Mouse (Mus musculus): ENCODE data around the gene Smyd4. TPM values are rescaled to one million over a fixed set of nuclear protein-coding genes. Genes with fewer than 3 reads are reported as not detected.
"Not testable (repeated sequence)": the region's sequence is repeated elsewhere in the genome, so short reads cannot be mapped to it uniquely, and the experiment has no call there.

Gene Smyd4
- total RNA-seq, 2 experiments from 2014 or later = 6.4 to 8.5 TPM

GRCm38 (mm10) chr11:75346556-75347187 lies 1.6 kb upstream of the Smyd4 start:
- no peak for DNase-seq

DNA sequence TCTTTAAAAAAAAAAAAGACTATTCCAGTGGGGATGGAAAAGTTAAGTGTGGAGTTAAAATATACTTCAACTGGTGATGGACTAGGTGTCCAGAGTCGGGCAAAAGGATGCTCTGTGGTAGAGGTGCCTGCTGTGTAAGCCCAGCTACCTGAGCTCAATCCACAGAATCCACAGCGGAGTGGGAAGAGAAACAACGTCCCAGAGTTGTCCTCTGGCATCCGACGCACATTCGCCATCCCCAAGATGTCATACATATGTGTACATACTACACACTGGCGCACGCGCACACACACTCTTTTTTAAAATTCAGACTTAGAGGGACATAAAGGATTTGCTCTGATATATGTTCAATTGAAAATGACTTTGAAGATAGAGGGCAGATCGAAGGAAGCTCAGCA lies 1.0 kb upstream of the Smyd4 start:
- DNase-seq = no peak

GRCm38 (mm10) chr11:75347596-75347995 lies 637 bp upstream of the Smyd4 start:
- no peak for DNase-seq

- DNase-seq = no peak
These were observed 643 bp downstream of the Smyd4 start for GRCm38 (mm10) chr11:75348890-75349261.

DNA sequence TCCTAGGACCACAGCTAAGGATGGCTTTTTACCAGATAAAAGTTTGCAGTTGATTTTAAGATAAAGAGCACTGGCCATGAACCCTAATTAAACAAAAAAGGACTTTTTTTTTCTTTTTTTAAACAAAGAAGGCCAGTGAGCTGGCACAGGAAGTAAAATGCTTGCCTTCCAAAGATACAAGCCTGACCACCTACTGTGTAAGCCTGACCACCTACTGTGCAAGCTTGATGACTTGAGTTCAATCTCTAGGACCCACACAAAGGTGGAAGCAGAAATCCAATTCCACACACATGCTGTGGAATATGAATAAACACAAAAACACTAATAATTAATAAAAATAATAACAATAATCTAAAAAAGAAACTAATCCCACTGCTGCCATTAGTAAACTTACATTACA lies 3.0 kb downstream of the Smyd4 start:
- DNase-seq = no peak

DNA sequence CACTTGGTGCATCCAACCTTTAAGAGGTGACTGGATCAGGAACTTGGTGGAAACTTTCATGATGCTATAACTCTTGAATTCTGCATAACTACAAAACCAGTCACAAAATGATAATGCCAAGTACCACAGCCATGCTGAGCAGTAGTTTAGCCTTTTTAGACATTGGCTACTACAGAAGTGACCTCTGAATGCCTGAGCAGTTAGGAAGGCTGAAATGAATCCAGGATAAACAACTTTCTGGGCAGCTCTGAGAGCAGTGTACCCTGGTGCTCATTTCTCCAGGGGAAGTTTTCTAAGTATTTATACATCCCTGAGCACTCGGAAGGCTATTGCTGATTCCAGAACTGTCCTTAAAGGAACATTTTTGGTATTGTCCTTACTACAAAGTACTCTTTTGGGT lies 7.2 kb downstream of the Smyd4 start:
- no peak for DNase-seq

DNA sequence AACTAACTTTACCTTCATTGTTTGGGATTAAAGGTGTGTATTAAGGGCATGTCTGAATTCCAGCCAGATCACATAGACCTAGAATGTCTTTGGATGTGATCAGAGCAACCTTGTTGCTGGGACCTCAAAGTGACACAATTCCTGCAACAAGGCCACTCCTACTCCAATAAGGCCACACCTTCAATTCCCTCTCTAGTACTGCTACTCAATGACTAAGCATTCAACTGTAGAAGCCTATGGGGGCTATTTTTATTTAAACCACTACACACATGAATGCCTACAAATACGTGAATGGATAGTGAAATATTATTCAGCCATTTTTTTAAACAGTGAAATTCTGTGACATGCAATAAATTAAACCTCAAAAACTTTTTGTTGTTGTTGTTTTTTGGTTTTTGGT lies 28.9 kb downstream of the Smyd4 start:
- no peak for DNase-seq

- DNase-seq = not testable (repeated sequence)
These were observed 30.6 kb downstream of the Smyd4 start for GRCm38 (mm10) chr11:75378786-75379185.

- DNase-seq = not testable (repeated sequence)
These were observed 35.3 kb downstream of the Smyd4 start for GRCm38 (mm10) chr11:75383529-75383928.

GRCm38 (mm10) chr11:75395611-75396010 lies 47.4 kb downstream of the Smyd4 start:
- no peak for DNase-seq

DNA sequence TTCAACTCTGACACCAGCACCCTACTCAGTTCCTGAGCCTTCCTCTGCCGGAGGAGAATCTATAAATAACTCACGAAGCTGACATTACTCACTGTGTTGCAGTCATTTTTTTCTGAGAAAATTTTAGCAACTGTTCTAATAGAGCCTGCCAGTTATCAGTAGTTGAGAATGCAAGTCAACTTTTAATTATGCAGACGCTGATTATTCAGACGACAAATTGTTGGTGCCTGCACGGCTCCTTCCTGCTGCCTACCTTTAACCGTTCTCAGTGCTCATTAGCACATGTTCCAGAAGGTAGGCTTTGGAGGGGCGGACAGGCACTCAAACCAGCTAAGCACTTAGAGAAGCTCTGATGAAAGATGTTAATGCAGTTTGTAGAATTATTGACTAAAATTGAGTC lies 49.2 kb downstream of the Smyd4 start:
- no peak for DNase-seq

GRCm38 (mm10) chr11:75399411-75399841 lies 51.2 kb downstream of the Smyd4 start:
- no peak for DNase-seq

DNA sequence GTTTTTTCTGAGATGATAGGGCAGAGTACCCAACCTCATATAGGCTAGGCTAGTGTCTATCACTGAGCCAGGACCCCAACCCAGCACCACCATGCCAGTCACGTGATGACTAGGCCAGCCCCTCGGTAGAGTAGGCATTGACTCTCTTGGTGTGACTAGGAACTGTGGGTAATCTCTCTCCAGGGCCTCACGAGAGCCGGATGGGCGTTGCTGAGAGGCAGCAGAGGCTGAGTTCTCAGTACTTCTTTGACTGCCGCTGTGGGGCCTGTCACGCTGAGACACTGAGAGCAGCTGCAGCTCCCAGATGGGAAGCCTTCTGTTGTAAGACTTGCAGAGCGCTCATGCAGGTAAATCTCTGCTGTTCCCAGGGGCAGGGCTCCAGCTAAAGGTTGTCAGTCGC lies 51.9 kb downstream of the Smyd4 start:
- no peak for DNase-seq

DNA sequence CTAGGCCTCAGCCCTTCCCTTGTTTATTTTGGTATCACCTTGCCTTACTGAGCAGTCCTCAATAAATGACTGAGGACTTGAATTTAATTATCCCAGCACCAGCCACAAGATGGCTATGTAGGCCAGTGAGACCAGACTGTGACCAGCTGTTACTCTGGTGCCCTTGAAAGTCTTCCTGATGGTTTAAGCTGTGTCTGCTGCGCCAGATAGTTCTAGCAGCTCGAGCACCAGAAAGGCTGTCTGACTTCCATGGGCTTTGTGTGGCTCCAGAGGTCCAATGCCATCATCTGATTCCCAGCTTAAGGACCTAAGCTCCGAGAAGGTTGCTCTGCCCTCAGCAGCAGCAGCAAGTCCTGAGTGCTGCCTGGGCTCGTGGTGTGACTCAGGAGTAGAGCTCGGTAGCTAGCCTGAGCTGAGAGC lies 54.0 kb downstream of the Smyd4 start:
- peak; percentile 58 for DNase-seq

DNA sequence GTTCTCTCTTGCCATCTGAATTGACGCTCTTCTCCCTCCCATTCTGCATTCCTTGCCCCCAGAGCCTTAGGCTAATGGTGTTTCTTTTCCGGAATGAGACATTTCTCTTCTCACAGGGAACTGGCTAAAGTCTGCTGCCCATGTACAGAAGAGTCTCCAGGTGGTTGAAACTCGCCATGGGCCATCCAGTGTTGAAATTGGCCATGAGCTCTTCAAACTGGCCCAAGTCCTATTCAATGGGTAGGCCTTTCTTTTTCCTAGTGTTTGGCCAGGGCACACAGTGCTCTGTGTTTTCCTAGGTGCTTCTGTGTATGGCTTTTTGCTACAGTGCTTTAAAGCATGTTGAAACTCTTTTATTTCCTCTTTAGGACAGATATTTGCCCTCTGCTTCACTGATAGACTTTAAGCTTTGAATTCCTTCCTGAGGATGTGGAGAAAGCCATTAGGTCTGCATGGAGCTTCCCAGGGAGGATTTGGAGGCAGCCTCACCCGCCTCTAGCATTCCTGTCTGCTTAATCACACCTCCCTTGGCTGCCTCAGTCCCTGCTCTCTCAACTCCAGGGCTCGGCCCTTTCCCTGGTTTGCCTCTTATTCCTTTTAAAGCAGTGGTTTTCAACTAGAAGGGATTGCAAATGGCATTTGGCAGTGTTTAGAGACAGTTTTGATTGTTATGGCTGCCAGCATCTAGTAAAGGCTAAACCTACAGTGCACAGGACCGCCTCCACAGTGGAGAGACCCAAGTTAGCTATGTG lies 55.2 kb downstream of the Smyd4 start:
- peak; percentile 38 for DNase-seq

- no peak for DNase-seq
These were observed 56.6 kb downstream of the Smyd4 start for GRCm38 (mm10) chr11:75404801-75405200.

DNA sequence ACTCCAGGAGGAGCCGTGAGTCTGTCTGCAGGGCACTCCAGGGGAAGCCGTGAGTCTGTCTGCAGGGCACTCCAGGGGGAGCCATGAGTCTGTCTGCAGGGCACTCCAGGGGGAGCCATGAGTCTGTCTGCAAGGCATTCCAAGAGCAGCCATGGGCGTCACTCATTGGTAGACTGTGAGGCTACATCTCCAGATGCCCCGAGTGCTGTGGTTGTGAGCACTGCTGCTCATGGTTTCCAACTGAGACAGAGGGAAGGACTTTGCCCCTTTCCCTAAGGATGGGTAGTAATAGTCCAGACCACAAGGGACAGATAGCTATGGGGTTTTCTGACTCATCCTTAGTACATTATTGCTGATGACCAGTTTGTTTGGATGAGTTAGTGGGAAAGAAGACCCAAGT lies 57.9 kb downstream of the Smyd4 start:
- no peak for DNase-seq

DNA sequence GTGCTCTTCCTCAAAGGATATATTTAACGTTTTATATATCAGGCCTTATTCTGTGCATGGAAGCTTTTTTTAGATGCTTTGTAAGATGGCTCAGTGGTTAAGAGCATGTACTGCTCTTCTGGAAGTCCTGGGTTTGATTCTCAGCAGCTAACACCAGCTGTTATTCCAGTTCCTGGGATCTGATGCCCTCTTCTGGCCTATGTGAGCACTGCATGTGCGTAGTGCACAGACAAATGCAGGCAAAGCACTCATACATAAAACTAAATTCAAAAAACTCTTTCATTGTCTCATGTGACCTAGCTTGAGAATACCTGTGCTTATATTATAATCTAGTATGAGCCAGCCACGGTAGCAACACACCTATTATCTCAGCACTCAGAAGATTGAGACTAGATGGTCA lies 58.6 kb downstream of the Smyd4 start:
- DNase-seq = peak; percentile 55

DNA sequence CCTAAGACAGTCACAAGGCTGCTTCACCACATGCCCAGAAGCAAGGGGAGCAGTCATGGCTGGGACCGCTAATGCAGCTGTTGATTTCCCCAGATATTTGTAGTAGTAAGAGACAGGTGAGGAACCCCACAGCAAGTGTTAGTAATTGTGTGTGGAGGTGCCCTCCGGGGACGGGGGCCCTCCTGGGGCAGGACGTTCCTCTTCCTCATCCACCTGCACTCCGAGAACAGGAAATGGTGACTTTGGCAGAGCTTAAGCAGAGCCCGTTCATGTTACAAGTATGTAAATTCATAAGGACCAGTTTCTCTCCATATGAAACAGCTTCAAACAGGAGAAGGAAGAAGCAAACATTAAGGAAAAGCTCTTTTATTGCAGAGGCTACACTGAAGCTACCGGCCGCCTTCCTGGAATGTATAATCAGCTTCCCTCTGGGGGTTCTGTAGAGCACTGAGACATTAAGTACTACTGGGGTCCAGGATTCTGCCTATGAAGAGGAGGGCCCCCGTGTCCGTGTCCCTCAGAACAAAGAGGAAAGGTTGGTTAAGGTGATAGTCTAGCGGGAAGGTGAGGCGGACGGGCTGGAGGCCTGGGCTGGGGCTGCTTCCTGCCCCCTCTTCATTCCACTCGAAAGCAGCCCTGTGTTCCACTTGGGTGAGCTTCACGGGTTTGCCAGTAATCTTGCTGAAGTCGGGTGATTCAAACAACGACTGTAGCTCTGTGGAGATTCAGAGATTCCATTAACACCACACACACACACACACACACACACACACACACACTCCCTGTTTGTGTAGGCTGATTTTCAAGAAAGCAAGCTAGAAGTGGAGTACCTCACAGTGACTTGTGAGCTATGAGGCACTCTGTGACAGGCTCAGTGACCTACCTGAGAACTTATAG lies 61.7 kb downstream of the Smyd4 start:
- no peak for DNase-seq

DNA sequence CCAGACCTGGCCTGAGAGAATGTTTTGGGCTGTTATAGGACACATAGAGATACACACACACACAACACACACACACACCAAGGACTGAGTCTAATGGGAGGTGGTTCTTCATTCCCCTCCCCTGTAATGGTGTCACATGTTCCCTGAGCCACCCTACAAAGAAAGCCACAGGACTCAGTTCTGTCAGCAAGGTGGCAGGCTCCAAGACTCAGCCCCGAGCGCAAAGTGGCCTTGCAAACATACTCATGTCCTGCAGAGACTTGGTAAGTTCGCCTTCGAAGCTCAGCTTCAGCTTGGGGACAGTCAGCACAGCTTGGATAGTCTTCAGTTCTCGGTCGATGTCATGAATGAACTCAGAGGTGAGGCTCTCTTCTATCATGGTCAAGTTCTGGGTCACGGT lies 62.4 kb downstream of the Smyd4 start:
- no peak for DNase-seq

DNA sequence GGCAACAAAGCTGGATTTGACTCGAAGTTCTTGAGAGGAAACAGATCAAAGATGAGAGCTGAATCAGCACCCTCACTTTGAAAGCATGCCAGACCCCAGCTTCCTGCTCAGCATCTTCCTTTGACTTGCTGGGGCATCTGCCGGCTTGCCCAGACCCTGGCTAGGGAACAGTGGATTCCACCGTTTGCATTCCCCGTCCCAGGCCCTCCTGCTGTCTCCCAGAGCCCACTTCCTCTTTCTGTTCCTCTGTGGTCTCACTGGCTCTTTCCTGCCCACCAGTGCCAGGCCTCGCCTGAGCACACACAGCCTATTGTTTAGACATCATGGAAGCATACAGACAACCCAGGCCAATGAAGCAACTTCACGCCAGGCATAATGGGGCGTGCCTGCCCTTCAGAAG lies 66.9 kb downstream of the Smyd4 start:
- DNase-seq = no peak

- no peak for DNase-seq
These were observed 67.8 kb downstream of the Smyd4 start for GRCm38 (mm10) chr11:75415994-75416393.

DNA sequence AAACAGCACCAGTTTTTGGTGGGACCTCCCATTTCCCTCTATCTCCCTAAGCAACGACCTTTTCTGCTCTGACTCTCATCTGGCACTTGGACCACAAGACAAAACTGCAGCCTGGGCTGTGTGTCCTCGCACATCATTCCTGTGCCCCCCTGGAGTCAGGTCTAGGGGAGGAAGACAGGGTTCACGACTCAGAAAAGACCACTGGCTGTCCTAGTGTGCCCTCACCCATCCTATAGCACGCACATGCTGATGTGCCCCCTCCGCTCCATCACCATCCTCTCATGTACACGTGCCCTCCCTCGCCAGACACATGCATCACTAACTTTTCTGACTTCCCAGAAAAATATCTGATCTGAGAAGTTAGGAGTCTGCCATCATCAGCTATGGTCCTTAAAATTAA lies 71.8 kb downstream of the Smyd4 start:
- DNase-seq = no peak
